19 mouse cellular contexts compared by ENCODE assay signal in the genomic region with DNA sequence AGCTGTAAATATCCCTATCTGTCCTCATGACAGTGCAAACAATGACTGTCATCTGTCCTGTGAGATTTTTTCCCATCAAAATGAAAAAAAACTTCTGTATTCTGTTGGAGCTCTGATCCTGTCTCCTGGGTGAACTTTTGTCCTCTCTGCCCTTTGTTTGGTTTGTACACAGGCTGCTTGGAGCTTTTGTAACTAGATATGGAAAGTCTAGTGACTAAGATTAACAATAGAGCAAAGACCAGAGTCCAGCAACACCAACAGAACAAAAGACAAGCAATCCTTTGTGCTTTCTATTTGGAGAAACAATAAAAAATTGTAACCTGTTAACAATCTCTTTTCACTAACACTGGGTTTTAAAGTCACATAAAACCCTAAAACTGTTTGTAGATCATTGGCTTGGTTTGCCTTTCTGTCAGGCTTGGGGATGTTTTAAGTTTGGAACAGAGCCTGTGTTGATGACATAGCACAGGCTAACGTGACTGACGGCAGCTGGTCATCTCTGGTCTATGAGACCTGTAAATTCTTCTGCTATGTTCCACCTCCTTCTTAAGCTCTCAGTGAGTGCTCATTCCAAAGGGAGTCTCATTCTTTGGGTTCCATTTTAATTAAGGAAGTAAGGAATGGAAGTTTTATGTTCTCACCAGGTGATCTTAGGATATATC.
A peak's percentile ranks its signal among the peaks of the same experiment; 100 is the strongest.
DNase-seq lines count a peak whose midpoint lies in the region; ATAC-seq and TF ChIP-seq lines count a peak whose summit lies in the region.
"Had no signal": no experiment of that assay in that cellular context is flagged by ENCODE, and none has a peak within 500 bp of the region (broad histone marks: within the 10 kb centered on the region; RNA-seq: fewer than 3 reads in every experiment).

No protein-coding gene starts in this region.

- 37% methylated on average over 2 of the region's 2 CpGs for WGBS in midbrain, embryonic 10.5 days
- 43% methylated on average over 2 of the region's 2 CpGs for WGBS in midbrain, embryonic 15.5 days
- 49% methylated on average over 2 of the region's 2 CpGs for WGBS in lung, postnatal 0 days

- no peak for ATAC-seq in midbrain, embryonic 15.5 days (replicated peaks)
- ATAC-seq in lung, postnatal 0 days: peak; percentile 30; the same call in 1 of the 2 replicates
- ATAC-seq: activated CD4-positive, CD25-positive, alpha-beta regulatory T cell, adult 4 months; forebrain, embryonic 13.5 days had no signal

- H3K4me2 ChIP-seq in midbrain, embryonic 15.5 days: no peak overlapping the region
- no peak overlapping the region for H3K4me2 ChIP-seq in lung, postnatal 0 days (replicated peaks; ENCODE audit: low read depth, low read length)
- H3K4me2 ChIP-seq: embryonic facial prominence, embryonic 12.5 days; forebrain, embryonic 13.5 days; stomach, embryonic 15.5 days had no signal

- no peak overlapping the region for H3K4me3 ChIP-seq in midbrain, embryonic 10.5 days
- H3K4me3 ChIP-seq in midbrain, embryonic 15.5 days: no peak overlapping the region
- H3K4me3 ChIP-seq in lung, postnatal 0 days (ENCODE audit: low read depth, low read length): no peak overlapping the region
- H3K4me3 ChIP-seq: embryonic facial prominence, embryonic 12.5 days; erythroblast, embryonic 14.5 days; forebrain, embryonic 13.5 days; heart, embryonic 10.5 days; stomach, embryonic 15.5 days had no signal

- H3K36me3 ChIP-seq in midbrain, embryonic 10.5 days: no peaks in the 10 kb centered on the region
- no peaks in the 10 kb centered on the region for H3K36me3 ChIP-seq in midbrain, embryonic 15.5 days (replicated peaks)
- no peaks in the 10 kb centered on the region for H3K36me3 ChIP-seq in lung, postnatal 0 days (ENCODE audit: insufficient read depth, low read length)
- H3K36me3 ChIP-seq: embryonic facial prominence, embryonic 12.5 days; heart, embryonic 10.5 days; stomach, embryonic 15.5 days had no signal

- no peak; the same call in 1 of the 2 replicates for TF ChIP-seq EP300 in lung, postnatal 0 days (IDR thresholded peaks at IDR 0.05)

- intact Hi-C loops in left cerebral cortex, postnatal 4 days (cut with DNase I): no loop called here
- intact Hi-C loops in gastrocnemius, postnatal 36 days (cut with DNase I): no loop called here

- peak; percentile 26 for DNase-seq in left cerebral cortex, adult 11 months (ENCODE audit: low spot score)
- no peak for DNase-seq in left cerebral cortex, postnatal 4 days
- DNase-seq in midbrain, embryonic 10.5 days (ENCODE audit: low spot score): no peak
- peak; percentile 39 for DNase-seq in lung, postnatal 0 days (ENCODE audit: low spot score)
- DNase-seq in adrenal gland, postnatal 4 days (ENCODE audit: low spot score in 2 of 2): no peak
- no peak for DNase-seq in gastrocnemius, postnatal 36 days
- DNase-seq: adrenal gland, postnatal 10 days; kidney, adult 2 months; kidney, postnatal 10 days; liver; right cerebral cortex, postnatal 25 days; thymus, adult 2 months had no signal

- no peaks in the 10 kb centered on the region for H3K9me3 ChIP-seq in midbrain, embryonic 10.5 days (replicated peaks)
- no peaks in the 10 kb centered on the region for H3K9me3 ChIP-seq in midbrain, embryonic 15.5 days
- no peaks in the 10 kb centered on the region for H3K9me3 ChIP-seq in lung, postnatal 0 days (ENCODE audit: low read length)
- H3K9me3 ChIP-seq: embryonic facial prominence, embryonic 12.5 days; forebrain, embryonic 13.5 days; heart, embryonic 10.5 days; stomach, embryonic 15.5 days had no signal

- H3K27ac ChIP-seq in midbrain, embryonic 10.5 days (replicated peaks): peak overlapping the region; percentile 2; the same call in 1 of the 2 replicates
- no peak overlapping the region for H3K27ac ChIP-seq in midbrain, embryonic 15.5 days
- H3K27ac ChIP-seq in lung, postnatal 0 days (ENCODE audit: low read length): peak overlapping the region; percentile 7; the same call in 1 of the 2 replicates
- H3K27ac ChIP-seq: embryonic facial prominence, embryonic 12.5 days; forebrain, embryonic 13.5 days; heart, embryonic 10.5 days; stomach, embryonic 15.5 days had no signal

- peaks cover 24% of the 10 kb centered on the region for H3K4me1 ChIP-seq in midbrain, embryonic 10.5 days
- H3K4me1 ChIP-seq in midbrain, embryonic 15.5 days: no peaks in the 10 kb centered on the region
- no peaks in the 10 kb centered on the region for H3K4me1 ChIP-seq in lung, postnatal 0 days (ENCODE audit: insufficient read depth, low read depth, low read length)
- H3K4me1 ChIP-seq: embryonic facial prominence, embryonic 12.5 days; forebrain, embryonic 13.5 days; heart, embryonic 10.5 days; stomach, embryonic 15.5 days had no signal

- H3K9ac ChIP-seq in midbrain, embryonic 15.5 days: no peak overlapping the region
- H3K9ac ChIP-seq in lung, postnatal 0 days (replicated peaks; ENCODE audit: low read depth): no peak overlapping the region
- H3K9ac ChIP-seq: embryonic facial prominence, embryonic 12.5 days; forebrain, embryonic 13.5 days; stomach, embryonic 15.5 days had no signal

- no peak for TF ChIP-seq CTCF in lung, postnatal 0 days (IDR thresholded peaks at IDR 0.05)

- H3K27me3 ChIP-seq in midbrain, embryonic 10.5 days (ENCODE audit: low read depth, poor library complexity, severe bottlenecking): no peaks in the 10 kb centered on the region
- no peaks in the 10 kb centered on the region for H3K27me3 ChIP-seq in midbrain, embryonic 15.5 days (replicated peaks)
- H3K27me3 ChIP-seq in lung, postnatal 0 days (replicated peaks; ENCODE audit: insufficient read depth, low read length): no peaks in the 10 kb centered on the region
- H3K27me3 ChIP-seq: embryonic facial prominence, embryonic 12.5 days; forebrain, embryonic 13.5 days; stomach, embryonic 15.5 days had no signal

Comparison
In these comparisons a context has a peak if more than half of its experiments do, and no peak if none do; other contexts are left out.
1. DNase-seq: peak in left cerebral cortex, adult 11 months (single experiment) and lung, postnatal 0 days (single experiment); none in left cerebral cortex, postnatal 4 days (single experiment), midbrain, embryonic 10.5 days (single experiment), adrenal gland, postnatal 4 days (0 of 2) and gastrocnemius, postnatal 36 days (0 of 2).